Mouse (Mus musculus) MEL (cell line): ENCODE data around the gene Blzf1. TPM values are rescaled to one million over a fixed set of nuclear protein-coding genes. Genes with fewer than 3 reads are reported as not detected.
A peak's percentile ranks its signal among the peaks of the same experiment; 100 is the strongest.

Source experiments
- DNase-seq: peaks from one replicate; pipeline ENCODE4 v3.0.0; 2011; ENCODE audit warnings: low read depth, low spot score
- H3K27ac ChIP-seq: 2 replicates; pipeline ENCODE4 v1.5.1; 2012; ENCODE audit warnings: low read depth, mild to moderate bottlenecking, control low read depth, low read length, moderate library complexity; ENCODE audit not compliant: control insufficient read depth
- H3K27me3 ChIP-seq, 2 experiments: fragments of 150-350 bp in 1 of 2; sonication (generic) in 1 of 2; 2 replicates each; pipeline ENCODE4 v1.6.1; 2012; ENCODE audit warnings: low read length in 2 of 2, mild to moderate bottlenecking in 2 of 2, improper control_type of control experiment in 1 of 2, moderate library complexity in 1 of 2; ENCODE audit not compliant: insufficient read depth in 2 of 2, control insufficient read depth in 1 of 2
- H3K36me3 ChIP-seq, 2 experiments: 2 replicates each; pipeline ENCODE4 v1.6.1; 2012 to 2014; ENCODE audit warnings: low read length in 2 of 2, improper control_type of control experiment in 1 of 2, inconsistent platforms in 1 of 2, mild to moderate bottlenecking in 1 of 2; ENCODE audit not compliant: insufficient read depth in 2 of 2, control insufficient read depth in 1 of 2
- H3K4me1 ChIP-seq, 2 experiments: fragments of 150-350 bp in 1 of 2; sonication (generic) in 1 of 2; 2 replicates each; pipeline ENCODE4 v1.6.1; 2012; ENCODE audit warnings: low read length in 2 of 2, improper control_type of control experiment in 1 of 2, mild to moderate bottlenecking in 1 of 2; ENCODE audit not compliant: insufficient read depth in 2 of 2, control insufficient read depth in 1 of 2
- H3K4me3 ChIP-seq, 2 experiments: fragments of 150-350 bp in 1 of 2; sonication (generic) in 1 of 2; 2 replicates each; pipeline ENCODE4 v1.5.1; 2012; ENCODE audit warnings: low read depth in 2 of 2, low read length in 2 of 2, mild to moderate bottlenecking in 2 of 2, moderate library complexity in 2 of 2, control low read depth in 1 of 2, improper control_type of control experiment in 1 of 2; ENCODE audit not compliant: control insufficient read depth in 1 of 2, insufficient read depth in 1 of 2
- H3K79me2 ChIP-seq: 2 replicates; pipeline ENCODE4 v1.6.1; 2012; ENCODE audit warnings: mild to moderate bottlenecking, low read length, moderate library complexity; ENCODE audit not compliant: control insufficient read depth, poor library complexity, insufficient read depth
- H3K9ac ChIP-seq: 2 replicates; pipeline ENCODE4 v1.6.1; 2012; ENCODE audit warnings: low read depth, mild to moderate bottlenecking, control low read depth, low read length, moderate library complexity; ENCODE audit not compliant: control insufficient read depth, poor library complexity, severe bottlenecking
- H3K9me3 ChIP-seq: fragments of 150-350 bp; sonication (generic); replicated peaks from 2 replicates; pipeline ENCODE4 v1.6.1; 2012; ENCODE audit warnings: mild to moderate bottlenecking, low read length, improper control_type of control experiment, moderate library complexity; ENCODE audit not compliant: insufficient read depth
- CHD1 ChIP-seq: IDR thresholded peaks from 2 replicates; pipeline ENCODE4 v1.6.1; 2012; ENCODE audit warnings: low read depth, mild to moderate bottlenecking, inconsistent platforms, low read length, improper control_type of control experiment
- CTCF ChIP-seq, 3 experiments: IDR thresholded peaks in 2 of 3; conservative IDR thresholded peaks in 1 of 3; 2 replicates each; pipeline ENCODE4 v1.5.1; 2011 to 2012; ENCODE audit warnings: low read length in 3 of 3, low read depth in 2 of 3, mild to moderate bottlenecking in 2 of 3, improper control_type of control experiment in 1 of 3, inconsistent platforms in 1 of 3, mixed read lengths in 1 of 3, moderate library complexity in 1 of 3; ENCODE audit not compliant: control insufficient read depth in 1 of 3, insufficient read depth in 1 of 3, poor library complexity in 1 of 3, severe bottlenecking in 1 of 3
- ELF1 ChIP-seq: IDR thresholded peaks from 2 replicates; pipeline ENCODE4 v1.6.1; 2014; ENCODE audit warnings: low read depth, mild to moderate bottlenecking, inconsistent platforms, low read length, improper control_type of control experiment, moderate library complexity
- EP300 ChIP-seq, 2 experiments: IDR thresholded peaks; 2 replicates each; pipeline ENCODE4 v1.6.1; 2011; ENCODE audit warnings: improper control_type of control experiment in 2 of 2, low read length in 2 of 2, low read depth in 1 of 2, mild to moderate bottlenecking in 1 of 2
- GABPA ChIP-seq: IDR thresholded peaks from 2 replicates; pipeline ENCODE4 v1.6.1; 2012; ENCODE audit warnings: low read depth, mild to moderate bottlenecking, inconsistent platforms, low read length, improper control_type of control experiment, moderate library complexity
- HCFC1 ChIP-seq: IDR thresholded peaks from 2 replicates; pipeline ENCODE4 v1.6.1; 2012; ENCODE audit warnings: low read depth, mild to moderate bottlenecking, inconsistent platforms, low read length, improper control_type of control experiment, moderate library complexity
- JUND ChIP-seq: IDR thresholded peaks from 2 replicates; pipeline ENCODE4 v1.6.1; 2011; ENCODE audit warnings: low read depth, mild to moderate bottlenecking, improper control_type of control experiment, low read length
- MAZ ChIP-seq: IDR thresholded peaks from 2 replicates; pipeline ENCODE4 v1.6.1; 2012; ENCODE audit warnings: low read depth, mild to moderate bottlenecking, inconsistent platforms, low read length, improper control_type of control experiment
- MXI1 ChIP-seq: IDR thresholded peaks from 2 replicates; pipeline ENCODE4 v1.6.1; 2011; ENCODE audit warnings: mild to moderate bottlenecking, low read depth, low read length, improper control_type of control experiment
- MYB ChIP-seq: IDR thresholded peaks from 2 replicates; pipeline ENCODE4 v1.6.1; 2011; ENCODE audit warnings: mild to moderate bottlenecking, low read depth, low read length, improper control_type of control experiment
- POLR2AphosphoS5 ChIP-seq: IDR thresholded peaks from 2 replicates; pipeline ENCODE4 v1.6.1; 2012; ENCODE audit warnings: low read depth, borderline replicate concordance, mild to moderate bottlenecking, inconsistent platforms, low read length, moderate library complexity, mixed read lengths
- RAD21 ChIP-seq: IDR thresholded peaks from 2 replicates; pipeline ENCODE4 v1.6.1; 2011; ENCODE audit warnings: mild to moderate bottlenecking, low read depth, low read length, improper control_type of control experiment
- RCOR1 ChIP-seq: IDR thresholded peaks from 2 replicates; pipeline ENCODE4 v1.6.1; 2012; ENCODE audit warnings: low read depth, mild to moderate bottlenecking, inconsistent platforms, low read length, improper control_type of control experiment
- SIN3A ChIP-seq: IDR thresholded peaks from 2 replicates; pipeline ENCODE4 v1.6.1; 2012; ENCODE audit warnings: low read length, improper control_type of control experiment, inconsistent platforms
- SMC3 ChIP-seq: IDR thresholded peaks from 2 replicates; pipeline ENCODE4 v1.6.1; 2011; ENCODE audit warnings: low read depth, low read length, improper control_type of control experiment
- TAL1 ChIP-seq: IDR thresholded peaks from 2 replicates; pipeline ENCODE4 v1.6.1; 2012; ENCODE audit warnings: mild to moderate bottlenecking, inconsistent platforms, low read length, moderate library complexity, mixed read lengths
- UBTF ChIP-seq: IDR thresholded peaks from 2 replicates; pipeline ENCODE4 v1.6.1; 2012; ENCODE audit warnings: low read depth, mild to moderate bottlenecking, inconsistent platforms, low read length, improper control_type of control experiment, moderate library complexity, borderline replicate concordance; ENCODE audit not compliant: insufficient read depth
- USF2 ChIP-seq, 2 experiments: IDR thresholded peaks; 2 replicates each; pipeline ENCODE4 v1.6.1; 2011 to 2012; ENCODE audit warnings: improper control_type of control experiment in 2 of 2, low read length in 2 of 2, borderline replicate concordance in 1 of 2, inconsistent platforms in 1 of 2, low read depth in 1 of 2, mild to moderate bottlenecking in 1 of 2; ENCODE audit not compliant: insufficient read depth in 1 of 2
- ZC3H11A ChIP-seq: IDR thresholded peaks from 2 replicates; pipeline ENCODE4 v1.6.1; 2012; ENCODE audit warnings: low read depth, mild to moderate bottlenecking, inconsistent platforms, low read length, improper control_type of control experiment
- ZMIZ1 ChIP-seq: IDR thresholded peaks from 2 replicates; pipeline ENCODE4 v1.6.1; 2012; ENCODE audit warnings: low read depth, mild to moderate bottlenecking, inconsistent platforms, low read length, improper control_type of control experiment, moderate library complexity
- ZNF384 ChIP-seq: IDR thresholded peaks from 2 replicates; pipeline ENCODE4 v1.6.1; 2012; ENCODE audit warnings: low read depth, mild to moderate bottlenecking, inconsistent platforms, low read length, improper control_type of control experiment
- polyA plus RNA-seq, 2 experiments: library from polyadenylated mRNA; stranded (reverse) in 1 of 2; unstranded in 1 of 2; fragments of >175 nt in 1 of 2; fragments of >200 nt in 1 of 2; gene quantifications; 2 replicates each; pipeline versions ENCODE4 v1.2.1 to v1.2.4; 2012; ENCODE audit warnings: low replicate concordance in 2 of 2, low read depth in 1 of 2; ENCODE audit not compliant: insufficient read length in 2 of 2, insufficient read depth in 1 of 2, missing spikeins in 1 of 2
- total RNA-seq: library from RNA; depleted of rRNA; stranded (reverse); fragments of 300-350 nt; gene quantifications from 2 replicates; pipeline ENCODE4 v1.2.3, GENCODE M21; 2012

Gene Blzf1
- total and polyA plus RNA-seq, 3 experiments, result 17.1 to 18.2 TPM; not detected in 1

GRCm38 (mm10) chr1:164317261-164317660, 10.0 kb upstream of the Blzf1 start:
- Histone ChIP-seq H3K36me3 (peaks cover 0 to 7% of the 10 kb centered on the region in 2 experiments; a peak in 2 of 4 replicates), H3K4me1 (peaks cover 4 to 10% of the 10 kb centered on the region in 2 experiments), H3K4me3 (no peak overlapping the region), H3K9me3 (no peaks in the 10 kb centered on the region), H3K27ac (no peak overlapping the region), H3K27me3 (no peaks in the 10 kb centered on the region), H3K79me2 (no peaks in the 10 kb centered on the region), H3K9ac (no peak overlapping the region)
- no peak for DNase-seq
- TF ChIP-seq CHD1 (no peak), HCFC1 (no peak), UBTF (no peak), ZNF384 (no peak), SIN3A (no peak), ZMIZ1 (no peak), EP300 (IDR thresholded peaks at IDR 0.05; ENCODE audit: low read depth in 1 of 2, low read length in 2 of 2) (no peak), JUND (no peak), ELF1 (no peak), TAL1 (no peak), RCOR1 (no peak), POLR2AphosphoS5 (no peak), MAZ (no peak), MYB (no peak)

GRCm38 (mm10) chr1:164316697-164317096, 9.4 kb upstream of the Blzf1 start:
- H3K9me3 ChIP-seq, result no peaks in the 10 kb centered on the region
- TF ChIP-seq SMC3 (peak; percentile 61), SIN3A (no peak), RAD21 (peak; percentile 66), ZC3H11A (peak; percentile 51), USF2 (IDR thresholded peaks at IDR 0.05; ENCODE audit: borderline replicate concordance in 1 of 2, insufficient read depth in 1 of 2, low read depth in 1 of 2, low read length in 2 of 2) (no peak), MXI1 (no peak), CTCF (IDR thresholded peaks at IDR 0.05 in 2 of 3, conservative IDR thresholded peaks at IDR 0.05 in 1 of 3; ENCODE audit: control insufficient read depth in 1 of 3, insufficient read depth in 1 of 3, low read depth in 2 of 3, low read length in 3 of 3, poor library complexity in 1 of 3, severe bottlenecking in 1 of 3) (peak; percentile 62 to 72 (median 67)), GABPA (no peak)
- no peak overlapping the region for H3K27ac ChIP-seq
- no peaks in the 10 kb centered on the region for H3K27me3 ChIP-seq
- peaks cover 0 to 7% of the 10 kb centered on the region in 2 experiments; a peak in 2 of 4 replicates for H3K36me3 ChIP-seq
- H3K4me1 ChIP-seq, result peaks cover 4 to 10% of the 10 kb centered on the region in 2 experiments
- H3K4me3 ChIP-seq, result no peak overlapping the region
- peak; percentile 73 for DNase-seq
- H3K9ac ChIP-seq, result no peak overlapping the region
- H3K79me2 ChIP-seq, result no peaks in the 10 kb centered on the region
